In genomic region chr1:45794969-45795908, GRCm38 (mm10) we compare ENCODE assay signal across 8 mouse cellular contexts. TPM values are rescaled to one million over a fixed set of nuclear protein-coding genes. Genes with fewer than 3 reads are reported as not detected.
DNase-seq lines count a peak whose midpoint lies in the region; ATAC-seq lines count a peak whose summit lies in the region.

TSS of gene Wdr75 (plus strand) at chr1:45795166.

- DNase-seq in MEL-GATA-1-ER (ENCODE audit: extremely low read depth, low read depth): peak; percentile 82
- peak; percentile 97 for DNase-seq in cerebellum, adult 8-10 months
- DNase-seq in forelimb bud, embryonic 11.5 days (ENCODE audit: low read depth, low spot score): peak; percentile 98
- DNase-seq in layer of hippocampus, adult 9-10 months (ENCODE audit: low spot score): peak; percentile 96
- DNase-seq in ovary, postnatal 10 days (ENCODE audit: low spot score): peak; percentile 94
- DNase-seq in thymus, postnatal 10 days (ENCODE audit: low spot score in 2 of 2): peak; percentile 89 to 93

- H3K27ac ChIP-seq in lung, embryonic 16.5 days (ENCODE audit: low read length): peak within 1 kb of the TSS; percentile 97

- H3K9me3 ChIP-seq in lung, embryonic 16.5 days (ENCODE audit: control insufficient read depth, low read length): no peaks in the 10 kb centered on the region

- ATAC-seq in hematopoietic stem cell, adult 5-6 weeks (replicated peaks in 1 of 2; ENCODE audit: insufficient read depth in 1 of 2, low FRiP score in 2 of 2, low TSS enrichment in 1 of 2, low read depth in 1 of 2, poor library complexity in 2 of 2, severe bottlenecking in 2 of 2): peak; percentile 98 to 99
- ATAC-seq in lung, embryonic 16.5 days (ENCODE audit: low read depth): peak; percentile 99

- H3K4me3 ChIP-seq in lung, embryonic 16.5 days (ENCODE audit: low read length): peak within 1 kb of the TSS; percentile 90

- H3K4me2 ChIP-seq in lung, embryonic 16.5 days (ENCODE audit: low read depth, low read length): peak within 1 kb of the TSS; percentile 88

- WGBS in lung, embryonic 16.5 days: under 1% methylated on average over 59 of the region's 70 CpGs

- H3K36me3 ChIP-seq in lung, embryonic 16.5 days (ENCODE audit: control insufficient read depth, insufficient read depth, low read length): peaks cover 4% of the 10 kb centered on the region

- H3K27me3 ChIP-seq in lung, embryonic 16.5 days (ENCODE audit: control insufficient read depth, insufficient read depth, low read depth, low read length): no peaks in the 10 kb centered on the region

- H3K9ac ChIP-seq in lung, embryonic 16.5 days (ENCODE audit: low read length): peak within 1 kb of the TSS; percentile 90

- peaks cover 7% of the 10 kb centered on the region for H3K4me1 ChIP-seq in lung, embryonic 16.5 days (replicated peaks; ENCODE audit: control insufficient read depth, insufficient read depth, low read length)

RNA-seq across cellular contexts. Expression of gene Wdr75, which starts in this region (rescaled TPM):
- total RNA-seq in hematopoietic stem cell, adult 5-6 weeks (2017): 71.9 and 72.7 TPM in 2 replicates
- 58.4 and 61.9 TPM in 2 replicates for polyA plus RNA-seq in lung, embryonic 16.5 days (2015; fragmentation: Nextera tagmentation; extraction: Ambion mirVana)

Comparison
In these comparisons a context has a peak if more than half of its experiments do, and no peak if none do; other contexts are left out.
1. Peak in every context shown above with its lines: DNase-seq, ATAC-seq, H3K4me3 ChIP-seq and H3K27ac ChIP-seq.